Mouse (Mus musculus) cerebellum, adult 2 months (tissue): ENCODE results near the gene Pdhb.

ENCODE experiments used
- CTCF ChIP-seq: fragments of 200-500 bp; IDR thresholded peaks from 2 replicates; pipeline ENCODE4 v1.5.1; 2011; ENCODE audit warnings: low read depth, mild to moderate bottlenecking, control low read depth, low read length, moderate library complexity, borderline replicate concordance; ENCODE audit not compliant: insufficient read depth
- POLR2A ChIP-seq: fragments of 200-500 bp; IDR thresholded peaks from 2 replicates; pipeline ENCODE4 v1.6.1; 2011; ENCODE audit warnings: low read length, control low read depth, borderline replicate concordance; ENCODE audit not compliant: insufficient read depth

- TF ChIP-seq POLR2A = no peak
- no peak for TF ChIP-seq CTCF
Observed at GRCm38 (mm10) chr14:8207105-8207504, 34.3 kb upstream of the Pdhb start.
